Mouse (Mus musculus) C2C12 (cell line): Measurements from ENCODE around the gene Fam13a.

ENCODE experiments used
- CTCF ChIP-seq: IDR thresholded peaks from one replicate; pipeline ENCODE4 v1.5.1; 2011; ENCODE audit not compliant: control insufficient read depth, insufficient read depth, insufficient read length
- FOSL1 ChIP-seq: IDR thresholded peaks from one replicate; pipeline ENCODE4 v1.8.0; 2011; ENCODE audit warnings: mild to moderate bottlenecking, low read length; ENCODE audit not compliant: poor library complexity, insufficient read depth, severe bottlenecking
- MAX ChIP-seq: IDR thresholded peaks from one replicate; pipeline ENCODE4 v1.6.1; 2011; ENCODE audit warnings: mild to moderate bottlenecking, control low read depth
- MYOG ChIP-seq: IDR thresholded peaks from one replicate; pipeline ENCODE4 v1.6.1; 2011; ENCODE audit not compliant: control insufficient read depth, insufficient read length; ENCODE audit errors: extremely low read depth
- USF1 ChIP-seq: IDR thresholded peaks from one replicate; pipeline ENCODE4 v1.6.1; 2011; ENCODE audit warnings: low read depth, mild to moderate bottlenecking, control low read depth, moderate library complexity

GRCm38 (mm10) chr6:58998528-58998927 lies 25.8 kb downstream of the Fam13a start:
- TF ChIP-seq CTCF: no peak
- no peak for TF ChIP-seq USF1
- no peak for TF ChIP-seq FOSL1
- no peak for TF ChIP-seq MYOG
- no peak for TF ChIP-seq MAX
